Mouse (Mus musculus) olfactory bulb, adult 2 months (tissue): ENCODE results near the gene Prrc2c.

ENCODE experiments used
- CTCF ChIP-seq: fragments of 200-500 bp; IDR thresholded peaks from 2 replicates; pipeline ENCODE4 v1.5.1; 2012; ENCODE audit warnings: low read depth, mild to moderate bottlenecking, low read length, moderate library complexity; ENCODE audit not compliant: insufficient read depth
- POLR2A ChIP-seq: fragments of 200-500 bp; IDR thresholded peaks from 2 replicates; pipeline ENCODE4 v1.6.1; 2012; ENCODE audit warnings: mild to moderate bottlenecking, low read depth, low read length, moderate library complexity; ENCODE audit not compliant: insufficient read depth

DNA sequence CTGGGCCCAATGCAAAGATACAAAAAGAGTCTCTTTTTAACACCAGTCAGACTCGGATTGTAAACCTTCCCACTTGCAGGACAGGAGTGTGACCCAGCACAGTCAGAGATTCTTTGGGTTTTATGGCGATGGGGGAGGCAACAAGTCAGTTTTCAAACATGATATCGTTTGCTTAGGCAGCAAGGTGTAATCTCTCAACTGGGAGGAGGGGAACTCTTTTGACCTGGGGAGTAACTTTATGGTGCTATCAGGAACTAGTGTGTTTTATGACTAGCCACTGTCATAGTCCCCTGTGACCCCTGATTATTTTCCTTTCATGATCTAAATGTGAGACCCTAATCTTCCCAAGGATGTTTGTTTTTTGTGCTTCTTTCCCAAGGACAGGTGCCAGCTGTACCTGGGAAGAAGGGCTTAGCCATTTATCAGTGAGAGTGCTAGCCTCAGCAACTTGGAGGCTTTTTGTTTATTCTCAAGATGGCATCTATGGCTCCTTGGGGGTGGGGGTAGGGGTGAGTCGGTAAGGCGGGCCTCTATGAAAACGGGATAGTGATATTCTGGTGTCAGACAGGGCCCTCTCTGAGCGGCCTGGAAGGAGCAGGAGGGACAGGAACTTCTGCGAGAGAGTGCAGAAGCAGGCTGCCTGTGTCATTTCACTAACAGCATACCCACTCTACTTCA is 39.8 kb downstream of the Prrc2c start:
- TF ChIP-seq CTCF (no peak), POLR2A (no peak)
